Mouse (Mus musculus) lung, postnatal 25 days (tissue): ENCODE data around the gene Tpsg1.

ENCODE experiments used
- DNase-seq: peaks from one replicate; pipeline ENCODE4 v3.0.0; 2022; ENCODE audit warnings: low spot score

Tpsg1 gene

GRCm38 (mm10) chr17:25368973-25369372, at the start of gene Tpsg1:
Gene Tpsg1 (plus strand): TSS chr17:25369273.
- DNase-seq = no peak

DNA sequence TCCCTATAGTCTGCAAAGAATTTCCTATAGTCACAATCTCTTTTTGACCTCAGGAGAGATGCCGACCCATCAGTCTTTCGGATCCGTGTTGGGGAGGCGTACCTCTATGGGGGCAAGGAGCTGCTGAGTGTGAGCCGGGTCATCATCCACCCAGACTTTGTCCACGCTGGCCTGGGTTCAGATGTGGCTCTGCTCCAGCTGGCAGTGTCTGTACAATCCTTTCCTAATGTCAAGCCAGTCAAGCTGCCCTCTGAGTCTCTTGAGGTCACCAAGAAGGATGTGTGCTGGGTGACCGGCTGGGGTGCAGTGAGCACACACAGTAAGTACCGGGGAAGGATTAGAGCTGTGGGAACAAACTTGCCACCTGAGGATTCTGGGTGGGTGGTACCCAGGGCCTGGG, 48.3 kb upstream of the Tpsg1 start:
- DNase-seq = no peak

DNA sequence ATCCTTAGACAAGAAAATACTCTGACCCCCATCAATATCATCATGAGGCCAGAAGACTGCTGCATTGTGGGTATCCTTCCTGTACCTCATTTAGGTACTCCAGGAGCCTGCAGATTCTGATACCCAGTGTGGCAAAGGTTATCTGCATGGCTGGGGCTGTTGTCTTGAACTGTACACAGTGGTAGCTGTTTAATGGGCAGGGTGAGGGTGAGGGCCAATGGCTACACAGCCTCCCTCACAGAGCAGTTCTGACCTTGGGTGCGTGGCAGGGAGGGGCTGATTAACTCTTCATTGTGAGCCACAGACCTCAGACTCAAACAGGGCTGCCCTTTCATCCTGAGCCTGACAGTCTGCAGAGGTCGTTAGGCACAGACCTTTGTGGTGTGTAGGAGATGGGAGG, 46.1 kb upstream of the Tpsg1 start:
- no peak for DNase-seq

GRCm38 (mm10) chr17:25332321-25332720, 36.8 kb upstream of the Tpsg1 start:
- peak; percentile 0 for DNase-seq

- peak; percentile 5 for DNase-seq
Observed at GRCm38 (mm10) chr17:25333943-25334342, 35.1 kb upstream of the Tpsg1 start.

- no peak for DNase-seq
Observed at GRCm38 (mm10) chr17:25338218-25338617, 30.9 kb upstream of the Tpsg1 start.

DNA sequence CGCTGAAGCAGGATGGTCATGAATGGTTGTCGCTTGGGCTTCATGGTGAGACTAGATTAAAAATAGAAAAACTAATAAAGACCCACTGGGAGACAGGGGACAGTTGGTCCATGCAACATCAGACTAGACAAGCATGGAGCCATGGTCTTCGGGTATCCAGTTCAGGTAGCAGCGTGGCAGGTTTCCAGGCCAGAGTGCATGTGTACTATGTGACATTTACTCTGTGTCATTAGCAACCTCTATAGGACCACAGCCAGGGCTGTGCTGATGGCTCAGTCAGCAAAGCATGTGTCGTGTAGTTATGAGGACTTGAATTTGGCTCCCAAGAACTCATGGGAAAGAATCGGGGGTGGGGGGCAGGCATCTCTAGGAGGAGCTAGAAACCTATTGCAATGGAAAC, 29.1 kb upstream of the Tpsg1 start:
- no peak for DNase-seq

DNA sequence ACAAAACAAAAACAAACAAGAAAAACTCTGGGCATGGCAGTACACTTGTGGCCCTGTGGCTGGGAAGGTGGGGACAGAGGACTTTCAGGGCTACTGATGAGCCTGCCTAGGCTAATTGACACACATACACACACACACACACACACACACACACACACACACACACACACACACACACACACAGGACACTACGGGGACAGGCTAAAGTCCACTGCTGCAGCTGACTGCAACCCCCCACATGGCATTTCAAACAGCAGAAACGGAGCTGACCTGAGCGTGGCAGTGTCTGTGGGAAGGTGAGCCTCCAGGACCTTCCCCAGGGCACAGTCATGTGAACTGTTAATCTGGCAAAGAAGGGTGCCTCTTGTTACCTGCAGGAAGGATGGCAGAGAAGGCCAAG, 27.6 kb upstream of the Tpsg1 start:
- DNase-seq = no peak

DNA sequence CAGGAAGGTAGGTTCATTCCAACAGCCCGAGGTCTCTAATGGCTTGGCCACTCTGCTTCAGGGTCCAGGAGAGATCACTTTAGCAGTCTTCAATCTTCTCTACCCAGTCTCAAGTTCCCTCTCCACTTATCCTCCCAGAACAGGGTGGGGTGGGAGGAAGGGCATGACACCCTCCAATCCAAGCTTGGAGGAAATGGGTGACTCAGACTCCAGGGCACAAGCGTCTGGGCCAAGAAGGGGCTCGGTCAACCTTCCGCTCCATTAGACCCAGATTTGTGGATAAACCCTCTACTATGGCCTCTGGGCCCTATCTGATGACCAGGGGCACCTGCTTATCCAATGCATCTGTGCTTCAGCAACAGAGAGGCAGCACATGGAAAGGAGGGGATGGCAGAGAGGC, 23.6 kb upstream of the Tpsg1 start, which contains the start of gene Tpsab1:
Tpsab1 (minus strand) TSS at position 101 of the 400 bp plus-strand sequence.
- no peak for DNase-seq

DNA sequence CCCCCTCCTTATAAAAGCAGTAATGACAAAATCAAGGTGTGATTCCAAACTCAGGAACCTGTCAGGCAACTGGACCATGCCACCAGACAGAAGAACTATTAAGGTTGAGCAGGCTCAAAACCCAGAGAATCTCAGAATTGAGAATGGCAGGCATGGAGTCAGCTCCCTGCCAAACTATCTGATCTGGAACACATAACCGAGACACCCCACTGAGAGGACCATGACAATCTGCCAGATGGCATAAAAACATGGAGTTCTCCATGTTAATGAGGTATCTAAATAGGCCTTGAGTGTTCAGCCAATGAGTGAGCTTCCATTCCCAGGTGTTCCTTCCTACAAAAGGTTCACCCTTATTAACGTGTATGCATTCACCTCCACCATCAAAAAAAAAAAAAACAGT, 7.8 kb upstream of the Tpsg1 start:
- DNase-seq = no peak

- DNase-seq = peak; percentile 2
Observed at GRCm38 (mm10) chr17:25363726-25364125, 5.3 kb upstream of the Tpsg1 start.

DNA sequence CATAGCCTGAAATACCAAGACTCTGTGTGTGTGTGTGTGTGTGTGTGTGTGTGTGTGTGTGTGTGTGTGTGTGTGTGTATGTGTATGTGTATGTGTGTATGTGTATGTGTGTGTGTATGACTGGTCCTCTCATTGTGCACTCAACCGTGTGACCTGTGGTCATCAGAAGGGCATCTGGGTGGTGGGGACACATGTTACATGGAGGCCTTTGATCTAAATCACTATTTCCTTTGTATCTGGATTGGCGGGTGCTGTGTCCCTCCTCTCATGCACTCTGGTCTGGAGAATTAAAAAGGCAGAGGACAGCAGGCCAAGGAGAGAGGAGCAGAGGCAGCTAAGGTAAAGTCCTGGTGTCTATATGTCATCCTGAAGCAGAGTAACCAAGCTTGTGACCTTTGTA, 3.1 kb upstream of the Tpsg1 start, which contains the start of gene Tpsb2:
Tpsb2 (plus strand) TSS at position 301 of the 400 bp plus-strand sequence.
- DNase-seq = no peak

DNA sequence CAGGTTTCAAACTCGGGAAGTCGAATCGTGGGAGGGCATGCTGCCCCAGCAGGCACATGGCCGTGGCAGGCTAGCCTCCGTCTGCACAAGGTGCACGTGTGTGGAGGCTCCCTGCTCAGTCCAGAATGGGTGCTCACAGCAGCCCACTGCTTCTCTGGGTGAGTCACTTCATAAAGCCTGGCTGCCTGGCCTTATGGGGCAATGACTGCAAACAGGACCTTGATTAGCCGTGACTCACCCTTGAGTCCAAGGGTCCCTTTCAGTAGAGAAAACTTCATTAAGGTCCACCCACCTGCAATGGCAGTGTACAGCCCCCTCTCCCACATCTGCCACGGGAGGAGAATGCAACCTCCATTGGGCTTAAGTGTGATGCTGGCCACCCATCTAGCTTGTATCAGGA, 3.4 kb downstream of the Tpsg1 start:
- no peak for DNase-seq

DNA sequence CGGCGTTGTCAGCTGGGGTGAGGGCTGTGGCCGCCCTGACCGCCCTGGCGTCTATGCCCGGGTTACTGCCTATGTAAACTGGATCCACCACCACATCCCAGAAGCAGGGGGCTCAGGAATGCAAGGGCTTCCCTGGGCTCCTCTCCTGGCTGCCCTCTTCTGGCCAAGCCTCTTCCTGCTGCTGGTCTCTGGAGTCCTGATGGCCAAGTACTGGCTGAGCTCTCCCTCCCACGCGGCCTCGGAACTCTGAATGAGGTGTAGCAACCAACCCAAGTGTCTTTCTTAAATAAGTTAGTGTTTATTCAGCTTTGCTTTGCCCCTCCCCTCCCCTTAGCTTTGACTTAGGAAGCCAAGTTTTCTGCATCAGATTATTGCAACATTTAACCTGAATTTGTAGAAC, 4.9 kb downstream of the Tpsg1 start:
- DNase-seq = peak; percentile 48

GRCm38 (mm10) chr17:25394526-25394925, 25.5 kb downstream of the Tpsg1 start:
- no peak for DNase-seq

DNA sequence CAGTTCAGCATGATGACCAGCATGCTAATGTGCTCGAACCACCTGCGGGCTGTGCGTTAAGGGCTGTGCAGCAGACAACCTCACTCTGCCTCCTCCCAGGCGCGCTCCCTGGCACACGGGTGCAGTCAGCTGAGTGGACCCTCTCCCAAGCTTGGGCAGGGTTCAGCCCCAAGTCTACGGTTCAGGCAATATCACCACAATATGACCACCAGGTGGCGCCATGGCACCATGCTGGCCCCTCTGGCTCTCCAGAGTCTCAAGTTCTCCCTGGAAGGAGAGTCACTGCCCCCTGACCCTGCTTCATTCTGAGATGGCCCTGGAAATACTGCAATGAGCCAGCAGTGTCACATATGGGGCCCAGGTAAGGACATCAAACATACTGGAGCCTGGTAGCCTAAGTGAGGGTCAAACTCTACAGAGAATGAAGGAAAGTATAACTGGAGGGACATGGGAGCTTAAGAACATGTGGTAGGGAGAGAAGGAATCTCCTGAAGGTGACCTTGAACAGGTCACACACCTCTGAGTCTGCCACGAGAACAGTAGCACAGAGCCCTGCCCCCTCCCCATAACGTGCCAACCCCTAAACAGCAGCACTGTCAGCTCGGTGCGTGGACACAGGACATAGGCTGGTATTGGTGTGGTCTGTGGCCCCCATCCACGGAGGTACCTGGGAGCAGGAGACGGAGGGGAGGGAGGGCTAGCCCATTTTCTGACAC, 28.9 kb downstream of the Tpsg1 start:
- peak; percentile 39 for DNase-seq

DNA sequence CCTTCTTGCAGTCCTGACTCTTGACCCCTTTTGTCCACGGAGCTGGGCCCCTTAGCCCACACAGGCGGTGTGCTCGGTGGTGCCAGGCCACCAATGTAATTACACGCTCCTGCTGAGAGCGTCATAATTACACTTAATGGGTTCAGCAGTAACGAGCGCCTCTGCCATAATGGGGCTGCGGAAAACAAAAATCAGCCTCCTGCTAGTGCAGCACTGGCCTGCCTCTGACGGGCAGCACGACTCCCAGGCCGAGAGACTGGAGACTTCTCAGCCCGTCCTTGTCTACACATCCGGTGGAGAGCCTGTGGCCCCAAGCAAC, 29.4 kb downstream of the Tpsg1 start:
- DNase-seq = no peak

DNA sequence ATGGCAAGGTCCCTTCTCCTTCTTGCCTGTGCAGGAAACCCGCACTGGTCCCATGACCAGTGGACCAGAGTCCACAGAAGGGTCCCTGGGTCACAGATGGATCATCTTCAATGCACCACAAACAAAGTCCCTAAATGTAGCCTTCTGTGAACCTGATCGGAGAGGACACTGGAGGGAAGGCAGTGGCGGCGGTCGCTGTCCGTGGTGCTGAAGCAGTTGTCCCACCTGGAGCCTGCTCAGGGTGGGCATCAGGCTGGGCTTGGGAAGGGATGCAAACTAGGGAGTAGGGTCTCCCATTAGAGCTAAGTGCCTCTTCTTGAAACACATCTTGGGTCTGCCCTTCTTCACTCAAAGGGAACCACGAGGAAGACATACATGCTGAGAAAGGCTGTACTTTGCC, 31.4 kb downstream of the Tpsg1 start:
- DNase-seq = peak; percentile 2

DNA sequence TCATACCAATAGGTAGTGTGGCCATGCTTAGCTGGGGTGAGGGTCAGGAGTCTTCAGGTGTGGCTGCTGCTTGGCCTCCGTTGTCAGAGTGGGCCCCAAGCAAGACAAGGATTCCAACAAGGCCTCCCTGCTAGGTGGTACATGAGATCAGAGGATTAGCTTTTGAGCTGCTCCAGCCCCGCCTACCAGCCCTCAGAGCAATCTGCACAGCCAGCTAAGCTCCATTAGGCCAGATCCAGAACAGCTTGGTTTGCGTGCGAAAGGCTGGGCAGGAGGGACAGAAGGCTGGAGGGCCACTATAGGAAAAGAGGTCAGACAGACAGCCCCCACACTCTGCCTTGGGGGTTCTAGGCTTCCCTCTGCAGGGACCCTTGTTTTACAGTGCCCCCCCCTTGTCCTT, 32.4 kb downstream of the Tpsg1 start:
- DNase-seq = no peak

DNA sequence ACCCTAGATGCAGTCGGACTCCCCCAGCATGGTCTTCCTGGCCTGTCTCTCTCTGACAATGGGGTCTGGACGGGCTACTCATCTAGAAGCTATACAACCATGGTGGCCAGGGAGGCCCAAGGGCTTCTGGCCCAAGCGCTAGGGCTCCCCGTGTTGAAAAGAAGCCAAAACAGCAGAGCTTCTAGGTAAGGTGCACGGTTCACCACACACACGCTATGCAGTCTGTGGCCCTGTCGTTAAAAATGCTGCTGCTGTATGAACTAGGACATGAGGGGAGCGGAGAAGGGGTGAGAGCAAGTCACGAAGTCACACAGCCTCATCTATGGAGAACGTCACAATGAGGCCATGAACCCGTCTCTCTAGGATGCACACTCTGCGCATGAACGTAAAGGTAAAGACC, 33.2 kb downstream of the Tpsg1 start:
- no peak for DNase-seq

- no peak for DNase-seq
Observed at GRCm38 (mm10) chr17:25404190-25404589, 35.1 kb downstream of the Tpsg1 start.

GRCm38 (mm10) chr17:25405224-25405895, 36.3 kb downstream of the Tpsg1 start:
- DNase-seq = no peak

- DNase-seq = no peak
Observed at GRCm38 (mm10) chr17:25406011-25406441, 37.0 kb downstream of the Tpsg1 start.

- DNase-seq = no peak
Observed at GRCm38 (mm10) chr17:25407352-25407751, 38.3 kb downstream of the Tpsg1 start.
